Mouse (Mus musculus) B cell, adult 67 days (primary cell): ENCODE results near the gene Ppfia2. TPM values are rescaled to one million over a fixed set of nuclear protein-coding genes. Genes with fewer than 3 reads are reported as not detected.

Source experiments
- total RNA-seq, 2 experiments: library from RNA; stranded (reverse); gene quantifications; 4 replicates each; pipeline ENCODE4 v1.2.4; 2023

Gene Ppfia2
- not detected for total RNA-seq

DNA sequence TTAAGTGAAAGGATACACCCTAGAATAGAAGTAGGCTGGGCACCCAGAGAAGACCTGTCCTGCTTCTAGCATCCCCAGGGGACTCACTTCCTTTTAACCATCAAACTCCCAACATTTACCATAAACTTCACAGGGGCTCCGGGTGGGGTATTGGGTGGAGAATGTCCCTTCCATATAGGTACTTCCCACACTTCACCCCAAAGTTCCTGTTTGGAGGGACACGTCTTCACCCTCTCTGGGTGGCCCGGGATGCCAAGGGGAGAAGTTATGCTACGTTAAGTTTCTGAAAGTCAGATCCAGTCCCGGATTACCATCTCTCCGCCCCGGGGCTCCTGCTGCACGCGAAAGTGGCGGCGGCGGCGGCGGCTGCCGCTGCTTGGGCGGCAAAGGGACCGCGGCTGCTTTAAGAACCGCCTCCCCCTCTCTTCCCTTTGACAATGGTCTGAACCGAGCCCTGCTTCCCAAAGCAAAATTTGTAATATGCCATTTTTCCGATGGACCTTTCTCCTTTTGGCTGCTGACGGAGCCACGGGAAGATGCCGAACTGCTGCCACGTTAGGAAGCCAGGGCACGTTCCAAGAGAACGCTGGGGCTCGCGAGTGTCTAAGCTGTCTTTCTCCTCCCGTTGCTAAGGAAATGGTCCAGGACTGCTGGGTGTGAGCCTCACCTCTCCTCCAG lies at the start of gene Ppfia2:
Gene Ppfia2, plus strand, starts transcription at position 485 of the 678 bp plus-strand sequence.

